Mouse (Mus musculus) embryonic fibroblast, embryonic 13.5 days (primary cell): Measurements from ENCODE around the gene Gpr84.

ENCODE experiments used
- CTCF ChIP-seq: IDR thresholded peaks from 2 replicates; pipeline ENCODE4 v1.5.1; 2011; ENCODE audit warnings: mild to moderate bottlenecking, control low read depth, low read length, moderate library complexity, borderline replicate concordance; ENCODE audit not compliant: insufficient read depth
- POLR2A ChIP-seq: IDR thresholded peaks from 2 replicates; pipeline ENCODE4 v1.6.1; 2011; ENCODE audit warnings: low read depth, mild to moderate bottlenecking, control low read depth, low read length, moderate library complexity

DNA sequence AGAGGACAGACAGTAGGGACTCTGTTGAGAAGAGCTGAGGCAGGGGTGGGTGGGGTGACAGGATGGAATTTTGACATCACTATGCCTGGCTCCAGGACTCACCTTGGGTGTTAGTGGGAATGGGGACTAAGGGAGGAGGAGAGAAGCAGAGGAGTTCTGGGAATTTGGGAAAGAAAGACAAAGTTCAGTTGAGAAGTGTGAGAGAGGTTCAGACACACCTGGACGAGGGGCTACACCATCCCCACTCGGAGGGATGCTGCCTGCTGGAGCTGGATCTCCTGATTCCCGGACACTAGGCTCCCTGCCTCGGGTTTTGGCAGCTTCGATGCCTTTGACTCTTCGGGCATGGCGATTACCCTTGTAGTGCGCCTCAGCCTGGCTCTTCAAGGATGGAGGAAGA is 7.3 kb upstream of the Gpr84 start:
- no peak for TF ChIP-seq CTCF
- TF ChIP-seq POLR2A, result no peak
